Mouse (Mus musculus) MEL (cell line): ENCODE results near the gene Mob3b. TPM values are rescaled to one million over a fixed set of nuclear protein-coding genes. Genes with fewer than 3 reads are reported as not detected.

ENCODE experiments used
- DNase-seq: peaks from one replicate; pipeline ENCODE4 v3.0.0; 2011; ENCODE audit warnings: low read depth, low spot score
- H3K27ac ChIP-seq: 2 replicates; pipeline ENCODE4 v1.5.1; 2012; ENCODE audit warnings: low read depth, mild to moderate bottlenecking, control low read depth, low read length, moderate library complexity; ENCODE audit not compliant: control insufficient read depth
- H3K27me3 ChIP-seq, 2 experiments: fragments of 150-350 bp in 1 of 2; sonication (generic) in 1 of 2; 2 replicates each; pipeline ENCODE4 v1.6.1; 2012; ENCODE audit warnings: low read length in 2 of 2, mild to moderate bottlenecking in 2 of 2, improper control_type of control experiment in 1 of 2, moderate library complexity in 1 of 2; ENCODE audit not compliant: insufficient read depth in 2 of 2, control insufficient read depth in 1 of 2
- H3K36me3 ChIP-seq, 2 experiments: 2 replicates each; pipeline ENCODE4 v1.6.1; 2012 to 2014; ENCODE audit warnings: low read length in 2 of 2, improper control_type of control experiment in 1 of 2, inconsistent platforms in 1 of 2, mild to moderate bottlenecking in 1 of 2; ENCODE audit not compliant: insufficient read depth in 2 of 2, control insufficient read depth in 1 of 2
- H3K4me1 ChIP-seq, 2 experiments: fragments of 150-350 bp in 1 of 2; sonication (generic) in 1 of 2; 2 replicates each; pipeline ENCODE4 v1.6.1; 2012; ENCODE audit warnings: low read length in 2 of 2, improper control_type of control experiment in 1 of 2, mild to moderate bottlenecking in 1 of 2; ENCODE audit not compliant: insufficient read depth in 2 of 2, control insufficient read depth in 1 of 2
- H3K4me3 ChIP-seq, 2 experiments: fragments of 150-350 bp in 1 of 2; sonication (generic) in 1 of 2; 2 replicates each; pipeline ENCODE4 v1.5.1; 2012; ENCODE audit warnings: low read depth in 2 of 2, low read length in 2 of 2, mild to moderate bottlenecking in 2 of 2, moderate library complexity in 2 of 2, control low read depth in 1 of 2, improper control_type of control experiment in 1 of 2; ENCODE audit not compliant: control insufficient read depth in 1 of 2, insufficient read depth in 1 of 2
- H3K79me2 ChIP-seq: 2 replicates; pipeline ENCODE4 v1.6.1; 2012; ENCODE audit warnings: mild to moderate bottlenecking, low read length, moderate library complexity; ENCODE audit not compliant: control insufficient read depth, poor library complexity, insufficient read depth
- H3K9ac ChIP-seq: 2 replicates; pipeline ENCODE4 v1.6.1; 2012; ENCODE audit warnings: low read depth, mild to moderate bottlenecking, control low read depth, low read length, moderate library complexity; ENCODE audit not compliant: control insufficient read depth, poor library complexity, severe bottlenecking
- H3K9me3 ChIP-seq: fragments of 150-350 bp; sonication (generic); replicated peaks from 2 replicates; pipeline ENCODE4 v1.6.1; 2012; ENCODE audit warnings: mild to moderate bottlenecking, low read length, improper control_type of control experiment, moderate library complexity; ENCODE audit not compliant: insufficient read depth
- BHLHE40 ChIP-seq: IDR thresholded peaks from 2 replicates; pipeline ENCODE4 v1.6.1; 2012; ENCODE audit warnings: low read depth, mild to moderate bottlenecking, inconsistent platforms, low read length, improper control_type of control experiment, borderline replicate concordance
- CHD1 ChIP-seq: IDR thresholded peaks from 2 replicates; pipeline ENCODE4 v1.6.1; 2012; ENCODE audit warnings: low read depth, mild to moderate bottlenecking, inconsistent platforms, low read length, improper control_type of control experiment
- CHD2 ChIP-seq: IDR thresholded peaks from 2 replicates; pipeline ENCODE4 v1.6.1; 2011; ENCODE audit warnings: low read length, improper control_type of control experiment
- EP300 ChIP-seq, 2 experiments: IDR thresholded peaks; 2 replicates each; pipeline ENCODE4 v1.6.1; 2011; ENCODE audit warnings: improper control_type of control experiment in 2 of 2, low read length in 2 of 2, low read depth in 1 of 2, mild to moderate bottlenecking in 1 of 2
- ETS1 ChIP-seq: IDR thresholded peaks from 2 replicates; pipeline ENCODE4 v1.6.1; 2012; ENCODE audit warnings: low read depth, mild to moderate bottlenecking, inconsistent platforms, low read length, improper control_type of control experiment, moderate library complexity
- GATA1 ChIP-seq: IDR thresholded peaks from 2 replicates; pipeline ENCODE4 v1.6.1; 2011; ENCODE audit warnings: low read depth, low read length, improper control_type of control experiment
- JUND ChIP-seq: IDR thresholded peaks from 2 replicates; pipeline ENCODE4 v1.6.1; 2011; ENCODE audit warnings: low read depth, mild to moderate bottlenecking, improper control_type of control experiment, low read length
- KAT2A ChIP-seq: conservative IDR thresholded peaks from 2 replicates; pipeline ENCODE4 v1.6.1; 2012; ENCODE audit warnings: low read depth, low read length, improper control_type of control experiment, inconsistent platforms
- MAFK ChIP-seq: IDR thresholded peaks from 2 replicates; pipeline ENCODE4 v1.6.1; 2011; ENCODE audit warnings: low read depth, mild to moderate bottlenecking, low read length, improper control_type of control experiment, borderline replicate concordance
- MEF2A ChIP-seq: IDR thresholded peaks from 2 replicates; pipeline ENCODE4 v1.6.1; 2014; ENCODE audit warnings: low read depth, mild to moderate bottlenecking, inconsistent platforms, low read length, improper control_type of control experiment; ENCODE audit not compliant: poor library complexity, insufficient replicate concordance, severe bottlenecking; ENCODE audit errors: extremely low read depth
- MXI1 ChIP-seq: IDR thresholded peaks from 2 replicates; pipeline ENCODE4 v1.6.1; 2011; ENCODE audit warnings: mild to moderate bottlenecking, low read depth, low read length, improper control_type of control experiment
- MYB ChIP-seq: IDR thresholded peaks from 2 replicates; pipeline ENCODE4 v1.6.1; 2011; ENCODE audit warnings: mild to moderate bottlenecking, low read depth, low read length, improper control_type of control experiment
- MYC ChIP-seq: IDR thresholded peaks from 2 replicates; pipeline ENCODE4 v1.6.1; 2011; ENCODE audit warnings: low read depth, mild to moderate bottlenecking, low read length, improper control_type of control experiment, moderate library complexity
- NELFE ChIP-seq: IDR thresholded peaks from 2 replicates; pipeline ENCODE4 v1.6.1; 2011; ENCODE audit warnings: low read depth, low read length, improper control_type of control experiment
- SIN3A ChIP-seq: IDR thresholded peaks from 2 replicates; pipeline ENCODE4 v1.6.1; 2012; ENCODE audit warnings: low read length, improper control_type of control experiment, inconsistent platforms
- TAL1 ChIP-seq: IDR thresholded peaks from 2 replicates; pipeline ENCODE4 v1.6.1; 2012; ENCODE audit warnings: mild to moderate bottlenecking, inconsistent platforms, low read length, moderate library complexity, mixed read lengths
- TBP ChIP-seq: IDR thresholded peaks from 2 replicates; pipeline ENCODE4 v1.8.0; 2011; ENCODE audit warnings: low read depth, low read length, improper control_type of control experiment
- TCF12 ChIP-seq: IDR thresholded peaks from 2 replicates; pipeline ENCODE4 v1.6.1; 2014; ENCODE audit warnings: low read depth, mild to moderate bottlenecking, inconsistent platforms, low read length, improper control_type of control experiment, moderate library complexity
- UBTF ChIP-seq: IDR thresholded peaks from 2 replicates; pipeline ENCODE4 v1.6.1; 2012; ENCODE audit warnings: low read depth, mild to moderate bottlenecking, inconsistent platforms, low read length, improper control_type of control experiment, moderate library complexity, borderline replicate concordance; ENCODE audit not compliant: insufficient read depth
- USF2 ChIP-seq, 2 experiments: IDR thresholded peaks; 2 replicates each; pipeline ENCODE4 v1.6.1; 2011 to 2012; ENCODE audit warnings: improper control_type of control experiment in 2 of 2, low read length in 2 of 2, borderline replicate concordance in 1 of 2, inconsistent platforms in 1 of 2, low read depth in 1 of 2, mild to moderate bottlenecking in 1 of 2; ENCODE audit not compliant: insufficient read depth in 1 of 2
- ZC3H11A ChIP-seq: IDR thresholded peaks from 2 replicates; pipeline ENCODE4 v1.6.1; 2012; ENCODE audit warnings: low read depth, mild to moderate bottlenecking, inconsistent platforms, low read length, improper control_type of control experiment
- ZKSCAN1 ChIP-seq: IDR thresholded peaks from 2 replicates; pipeline ENCODE4 v1.6.1; 2012; ENCODE audit warnings: low read depth, mild to moderate bottlenecking, inconsistent platforms, low read length, improper control_type of control experiment, moderate library complexity
- ZNF384 ChIP-seq: IDR thresholded peaks from 2 replicates; pipeline ENCODE4 v1.6.1; 2012; ENCODE audit warnings: low read depth, mild to moderate bottlenecking, inconsistent platforms, low read length, improper control_type of control experiment
- polyA plus RNA-seq, 2 experiments: library from polyadenylated mRNA; stranded (reverse) in 1 of 2; unstranded in 1 of 2; fragments of >175 nt in 1 of 2; fragments of >200 nt in 1 of 2; gene quantifications; 2 replicates each; pipeline versions ENCODE4 v1.2.1 to v1.2.4; 2012; ENCODE audit warnings: low replicate concordance in 2 of 2, low read depth in 1 of 2; ENCODE audit not compliant: insufficient read length in 2 of 2, insufficient read depth in 1 of 2, missing spikeins in 1 of 2
- total RNA-seq: library from RNA; depleted of rRNA; stranded (reverse); fragments of 300-350 nt; gene quantifications from 2 replicates; pipeline ENCODE4 v1.2.3, GENCODE M21; 2012

The Mob3b gene
- total and polyA plus RNA-seq, 3 experiments: 3.8 to 4.2 TPM; not detected in 1

- Histone ChIP-seq H3K4me1 (no peaks in the 10 kb centered on the region), H3K79me2 (no peaks in the 10 kb centered on the region), H3K9ac (no peak overlapping the region), H3K36me3 (peaks cover 0 to 3% of the 10 kb centered on the region in 2 experiments; a peak in 1 of 4 replicates), H3K9me3 (no peaks in the 10 kb centered on the region), H3K27ac (no peak overlapping the region), H3K4me3 (no peak overlapping the region), H3K27me3 (no peaks in the 10 kb centered on the region)
- no peak for DNase-seq
- TF ChIP-seq CHD2: no peak
- TF ChIP-seq MXI1: no peak
- TF ChIP-seq ETS1: no peak
- no peak for TF ChIP-seq CHD1
- no peak for TF ChIP-seq GATA1
- TF ChIP-seq MYC: no peak
- no peak for TF ChIP-seq SIN3A
- TF ChIP-seq ZC3H11A: no peak
- TF ChIP-seq BHLHE40: no peak
- no peak for TF ChIP-seq JUND
- TF ChIP-seq ZKSCAN1: no peak
- TF ChIP-seq KAT2A: no peak
- TF ChIP-seq MEF2A: no peak
- TF ChIP-seq NELFE: no peak
- no peak for TF ChIP-seq MYB
- no peak for TF ChIP-seq EP300 (IDR thresholded peaks at IDR 0.05; ENCODE audit: low read depth in 1 of 2, low read length in 2 of 2)
- no peak for TF ChIP-seq UBTF
- no peak for TF ChIP-seq TAL1
These were observed 10.7 kb downstream of the Mob3b start for GRCm38 (mm10) chr4:35146597-35146996.

DNA sequence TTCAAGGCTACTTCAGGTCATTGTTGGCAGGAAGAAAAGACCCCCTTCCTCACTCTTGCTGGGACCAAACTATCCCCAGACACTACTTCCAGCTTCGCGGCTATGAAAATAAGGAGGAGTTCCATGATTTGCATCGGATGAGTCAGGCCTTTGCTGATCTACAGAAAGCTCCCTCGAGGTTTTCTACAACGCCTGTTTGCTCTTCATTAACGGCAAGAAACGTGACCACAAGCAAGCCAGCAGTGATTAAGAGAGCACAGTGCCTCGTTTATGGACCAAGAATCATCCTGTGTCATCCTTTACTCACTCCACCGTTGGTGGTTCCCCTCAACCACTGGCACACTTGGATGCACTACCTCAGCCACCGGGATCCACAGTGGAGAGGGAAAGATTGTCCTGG is 11.6 kb downstream of the Mob3b start:
- Histone ChIP-seq H3K27me3 (no peaks in the 10 kb centered on the region), H3K9ac (no peak overlapping the region), H3K79me2 (no peaks in the 10 kb centered on the region), H3K9me3 (no peaks in the 10 kb centered on the region), H3K4me1 (no peaks in the 10 kb centered on the region), H3K4me3 (no peak overlapping the region), H3K36me3 (peaks cover 0 to 3% of the 10 kb centered on the region in 2 experiments; a peak in 1 of 4 replicates), H3K27ac (no peak overlapping the region)
- TF ChIP-seq SIN3A: no peak
- TF ChIP-seq TBP: no peak
- no peak for TF ChIP-seq CHD1
- no peak for TF ChIP-seq MAFK
- TF ChIP-seq KAT2A: no peak
- no peak for TF ChIP-seq USF2 (IDR thresholded peaks at IDR 0.05; ENCODE audit: borderline replicate concordance in 1 of 2, insufficient read depth in 1 of 2, low read depth in 1 of 2, low read length in 2 of 2)
- no peak for TF ChIP-seq MYB
- no peak for TF ChIP-seq ZNF384
- no peak for TF ChIP-seq TCF12
- no peak for TF ChIP-seq TAL1
- no peak for DNase-seq
